Mouse (Mus musculus) hindbrain, embryonic 13.5 days (tissue): ENCODE measurements around the gene Myo1f. TPM values are rescaled to one million over a fixed set of nuclear protein-coding genes. Genes with fewer than 3 reads are reported as not detected.

ENCODE experiments used
- ATAC-seq: fragments of 200-750 bp; cut with Nextera tagmentation; 2 replicates; pipeline ENCODE4 v1.8.0; 2017; ENCODE audit warnings: moderate TSS enrichment; ENCODE audit not compliant: low FRiP score
- H3K27ac ChIP-seq: fragments of 300-500 bp; sonication (generic); 2 replicates; pipeline ENCODE4 v1.5.1; 2015; ENCODE audit warnings: inconsistent platforms, mild to moderate bottlenecking, moderate library complexity
- H3K27me3 ChIP-seq: fragments of 300-500 bp; sonication (generic); 2 replicates; pipeline ENCODE4 v1.6.1; 2015; ENCODE audit warnings: mild to moderate bottlenecking, inconsistent platforms
- H3K36me3 ChIP-seq: fragments of 300-500 bp; sonication (generic); 2 replicates; pipeline ENCODE4 v1.6.1; 2015; ENCODE audit warnings: mild to moderate bottlenecking, inconsistent platforms
- H3K4me1 ChIP-seq: fragments of 300-500 bp; sonication (generic); replicated peaks from 2 replicates; pipeline ENCODE4 v1.6.1; 2015; ENCODE audit warnings: inconsistent platforms
- H3K4me2 ChIP-seq: fragments of 300-500 bp; sonication (generic); 2 replicates; pipeline ENCODE4 v1.6.1; 2015; ENCODE audit warnings: inconsistent platforms, mild to moderate bottlenecking, moderate library complexity
- H3K4me3 ChIP-seq: fragments of 300-500 bp; sonication (generic); 2 replicates; pipeline ENCODE4 v1.5.1; 2015; ENCODE audit warnings: mild to moderate bottlenecking, inconsistent platforms
- H3K9ac ChIP-seq: fragments of 300-500 bp; sonication (generic); 2 replicates; pipeline ENCODE4 v1.6.1; 2015; ENCODE audit warnings: mild to moderate bottlenecking, inconsistent platforms
- H3K9me3 ChIP-seq: fragments of 300-500 bp; sonication (generic); 2 replicates; pipeline ENCODE4 v1.6.1; 2016; ENCODE audit warnings: inconsistent platforms
- WGBS: fragments of 180-500 bp; shearing (Covaris S2); methylation state at CpG from one replicate; pipeline ENCODE4 v1.1.7; 2015; 5-methylcytosine and 5-hydroxymethylcytosine counted together
- polyA plus RNA-seq: library from polyadenylated mRNA; unstranded; fragments of >200 nt; fragmentation: Nextera tagmentation; extraction: Ambion mirVana; gene quantifications from 2 replicates; pipeline ENCODE4 v1.2.1, GENCODE M21; 2015

Myo1f gene
- 1.8 and 2.4 TPM in 2 replicates for polyA plus RNA-seq

DNA sequence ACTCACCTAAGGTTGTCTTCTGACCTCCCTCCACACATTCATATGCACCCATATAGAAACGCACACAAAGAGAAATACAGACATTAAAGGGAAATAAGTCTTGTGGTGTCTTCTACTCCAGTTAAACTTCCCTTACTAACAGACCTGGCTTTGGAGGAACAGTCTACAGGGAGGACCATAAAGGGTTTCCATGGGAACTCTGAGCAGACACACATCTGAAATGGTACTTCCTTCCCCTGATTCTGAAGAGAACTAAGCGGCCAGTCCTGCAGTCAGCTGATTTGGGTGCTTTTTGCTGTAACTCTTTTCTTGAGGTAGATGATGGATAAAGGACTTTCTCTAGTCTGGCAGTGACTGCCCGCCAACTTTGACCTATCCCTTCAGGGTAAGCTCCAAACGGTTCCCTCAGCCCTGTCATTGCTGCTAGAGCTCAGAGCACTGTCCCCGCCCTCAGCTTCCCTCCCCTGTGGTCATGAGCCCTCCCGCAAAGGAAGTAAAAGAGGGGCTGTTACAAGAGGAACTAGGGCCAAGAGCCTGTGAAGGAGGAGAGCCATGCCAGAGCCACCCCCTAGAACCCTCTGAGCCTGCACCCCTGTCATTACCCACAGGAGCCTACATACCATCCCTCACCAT, at the start of gene Myo1f:
Myo1f (plus strand) TSS at position 485 of the 633 bp plus-strand sequence.
- 47% methylated on average over 6 of the region's 6 CpGs for WGBS
- H3K36me3 ChIP-seq, result peaks cover 22% of the 10 kb centered on the region
- no peaks in the 10 kb centered on the region for H3K9me3 ChIP-seq
- no peak within 1 kb of the TSS for H3K4me2 ChIP-seq
- no peaks in the 10 kb centered on the region for H3K27me3 ChIP-seq
- H3K4me3 ChIP-seq, result no peak within 1 kb of the TSS
- ATAC-seq, result no peak
- H3K9ac ChIP-seq, result no peak within 1 kb of the TSS
- no peaks in the 10 kb centered on the region for H3K4me1 ChIP-seq
- no peak within 1 kb of the TSS for H3K27ac ChIP-seq

DNA sequence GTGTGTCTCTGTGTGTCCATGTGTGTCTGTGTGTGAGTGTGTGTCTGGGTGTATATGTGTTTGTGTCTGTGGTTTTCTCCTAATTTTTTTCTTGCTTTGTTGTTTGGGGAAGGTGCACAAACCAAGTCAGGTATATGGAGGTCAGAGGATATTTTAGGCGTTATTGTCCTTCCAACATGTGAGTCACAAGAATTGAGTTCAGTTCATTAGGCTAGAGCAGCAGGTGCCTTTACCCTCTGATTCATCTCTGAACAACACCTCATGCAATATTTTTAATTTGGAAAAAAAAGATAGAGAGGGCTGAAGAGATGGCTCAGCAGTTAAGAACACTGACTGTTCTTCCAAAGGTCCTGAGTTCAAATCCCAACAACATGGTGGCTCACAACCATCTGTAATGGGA, 47.1 kb upstream of the Myo1f start:
- Histone ChIP-seq H3K27me3 (no peaks in the 10 kb centered on the region), H3K27ac (no peak overlapping the region), H3K36me3 (no peaks in the 10 kb centered on the region), H3K4me1 (0 out of 2 replicates have a peak, but pooled peaks cover 4% of the 10 kb centered on the region), H3K4me2 (no peak overlapping the region), H3K4me3 (no peak overlapping the region), H3K9me3 (no peaks in the 10 kb centered on the region), H3K9ac (no peak overlapping the region)
- ATAC-seq, result no peak
- WGBS, result 79% methylated on average over 1 of the region's 1 CpGs

DNA sequence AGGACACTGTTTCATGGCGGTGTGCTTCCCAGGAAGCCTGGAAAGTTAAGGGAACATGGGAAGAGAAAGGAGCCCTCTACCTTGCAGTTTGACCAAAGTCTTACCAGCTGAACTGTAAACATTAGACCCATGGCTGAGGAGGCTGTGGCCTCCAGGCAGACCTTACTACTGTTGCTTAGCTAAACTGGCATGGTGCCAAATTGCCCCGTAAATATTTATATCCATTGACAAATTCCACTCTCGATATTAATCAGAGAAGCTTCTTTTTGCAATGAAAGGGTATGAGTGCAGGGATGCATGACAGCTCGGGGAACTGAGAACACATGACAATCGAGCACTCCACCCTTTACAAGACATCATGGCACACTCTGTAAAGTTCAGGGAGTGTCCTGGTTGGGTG, 45.3 kb upstream of the Myo1f start:
- no peak for ATAC-seq
- Histone ChIP-seq H3K4me2 (no peak overlapping the region), H3K36me3 (no peaks in the 10 kb centered on the region), H3K9me3 (no peaks in the 10 kb centered on the region), H3K4me1 (no peaks in the 10 kb centered on the region), H3K9ac (no peak overlapping the region), H3K4me3 (no peak overlapping the region), H3K27ac (no peak overlapping the region), H3K27me3 (no peaks in the 10 kb centered on the region)
- WGBS, result 73% methylated on average over 5 of the region's 5 CpGs

DNA sequence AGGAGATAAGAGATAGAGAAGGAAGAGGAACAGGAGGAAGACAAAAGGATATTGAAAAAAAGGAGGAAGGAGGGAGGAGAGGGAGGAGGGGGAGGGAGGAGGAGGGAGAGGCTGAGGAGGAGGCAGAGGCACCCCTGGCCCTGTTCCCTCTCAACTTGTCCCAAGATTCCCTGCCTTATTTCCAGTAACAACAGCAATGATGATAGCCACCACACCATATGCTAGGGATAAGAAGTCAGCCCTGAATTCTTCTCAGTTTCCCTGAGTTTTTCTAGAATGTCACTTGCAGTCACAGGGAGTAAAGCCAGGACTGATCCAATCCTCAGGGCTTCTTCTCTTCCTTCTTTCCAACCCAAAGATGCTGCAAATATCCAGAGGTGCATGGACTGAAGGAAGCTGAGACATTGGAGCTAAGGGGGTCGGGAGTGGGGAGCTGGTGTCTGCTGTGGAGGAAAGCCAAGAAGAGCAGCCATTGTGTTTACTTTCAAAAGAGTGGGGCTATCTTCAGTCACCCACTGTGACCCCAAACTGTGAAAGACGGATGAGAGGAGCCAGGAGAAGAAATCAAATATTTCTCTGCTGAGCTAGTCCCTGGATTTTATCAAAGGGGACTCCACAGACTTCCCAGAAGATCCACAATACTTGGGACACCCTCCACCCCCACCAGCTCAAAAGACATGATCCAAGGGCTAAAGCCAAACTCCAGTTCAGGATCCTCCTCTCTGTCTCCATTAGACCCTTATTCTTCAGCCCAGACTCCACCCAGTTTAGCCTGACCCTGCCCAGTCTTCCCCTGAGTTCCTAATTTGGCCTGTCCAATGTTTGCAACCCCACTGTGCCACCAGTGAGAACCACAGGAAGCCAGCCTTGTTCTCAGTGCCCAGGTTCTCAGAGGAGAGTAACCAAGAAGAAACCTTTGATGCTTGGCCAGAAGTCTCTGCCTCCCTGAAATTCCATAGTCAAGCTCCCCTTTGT, 42.8 kb upstream of the Myo1f start:
- Histone ChIP-seq H3K27me3 (no peaks in the 10 kb centered on the region), H3K4me1 (no peaks in the 10 kb centered on the region), H3K36me3 (no peaks in the 10 kb centered on the region), H3K4me2 (no peak overlapping the region), H3K27ac (no peak overlapping the region), H3K9ac (no peak overlapping the region), H3K9me3 (no peaks in the 10 kb centered on the region), H3K4me3 (no peak overlapping the region)
- no peak for ATAC-seq
- 8% methylated on average over 2 of the region's 2 CpGs for WGBS

DNA sequence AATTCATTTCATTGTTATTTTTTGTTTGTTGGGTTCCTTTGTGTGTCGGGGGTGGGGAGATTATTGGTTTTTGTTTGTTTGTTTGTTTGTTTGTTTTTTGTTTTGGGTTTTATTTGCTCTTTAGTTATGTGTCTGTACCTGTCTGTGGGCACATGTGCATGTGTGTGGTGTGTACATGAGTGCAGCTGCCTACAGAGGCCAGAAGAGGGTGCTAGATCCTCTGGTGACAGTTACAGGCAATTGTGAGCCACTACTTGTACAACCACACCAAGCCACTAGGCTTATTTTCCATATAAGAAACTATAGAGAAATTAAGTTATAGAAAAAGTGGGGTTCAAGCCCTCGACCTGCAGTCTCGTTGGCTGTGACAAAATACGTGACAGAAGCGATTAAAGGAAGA, 41.6 kb upstream of the Myo1f start:
- H3K9ac ChIP-seq, result no peak overlapping the region
- no peak overlapping the region for H3K4me2 ChIP-seq
- no peak overlapping the region for H3K4me3 ChIP-seq
- no peaks in the 10 kb centered on the region for H3K36me3 ChIP-seq
- H3K27me3 ChIP-seq, result no peaks in the 10 kb centered on the region
- H3K9me3 ChIP-seq, result no peaks in the 10 kb centered on the region
- no peaks in the 10 kb centered on the region for H3K4me1 ChIP-seq
- no peak for ATAC-seq
- 93% methylated on average over 5 of the region's 5 CpGs for WGBS
- H3K27ac ChIP-seq, result no peak overlapping the region

DNA sequence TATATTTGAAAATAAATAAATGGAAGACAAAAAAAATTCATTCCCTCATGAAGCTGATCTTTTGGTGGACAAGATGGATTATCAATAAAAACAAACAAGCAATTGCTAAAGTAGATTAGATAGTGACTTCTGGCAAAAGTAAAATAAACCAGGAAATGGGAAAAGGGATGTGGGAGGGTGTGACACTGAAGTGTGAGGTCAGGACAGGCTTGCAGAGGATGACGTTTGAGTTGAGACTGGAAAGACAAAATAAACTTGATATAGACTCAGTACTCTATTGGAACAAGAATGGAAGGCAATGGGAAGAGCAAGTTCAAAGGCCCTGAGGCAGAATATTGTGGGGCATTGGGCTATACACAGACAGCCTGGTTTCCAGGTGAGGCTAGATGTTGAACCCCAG, 35.1 kb upstream of the Myo1f start:
- ATAC-seq, result no peak
- Histone ChIP-seq H3K27me3 (no peaks in the 10 kb centered on the region), H3K27ac (no peak overlapping the region), H3K4me1 (peaks cover 16% of the 10 kb centered on the region), H3K36me3 (no peaks in the 10 kb centered on the region), H3K4me3 (no peak overlapping the region), H3K9me3 (no peaks in the 10 kb centered on the region), H3K4me2 (no peak overlapping the region), H3K9ac (no peak overlapping the region)
- 59% methylated on average over 1 of the region's 1 CpGs for WGBS

DNA sequence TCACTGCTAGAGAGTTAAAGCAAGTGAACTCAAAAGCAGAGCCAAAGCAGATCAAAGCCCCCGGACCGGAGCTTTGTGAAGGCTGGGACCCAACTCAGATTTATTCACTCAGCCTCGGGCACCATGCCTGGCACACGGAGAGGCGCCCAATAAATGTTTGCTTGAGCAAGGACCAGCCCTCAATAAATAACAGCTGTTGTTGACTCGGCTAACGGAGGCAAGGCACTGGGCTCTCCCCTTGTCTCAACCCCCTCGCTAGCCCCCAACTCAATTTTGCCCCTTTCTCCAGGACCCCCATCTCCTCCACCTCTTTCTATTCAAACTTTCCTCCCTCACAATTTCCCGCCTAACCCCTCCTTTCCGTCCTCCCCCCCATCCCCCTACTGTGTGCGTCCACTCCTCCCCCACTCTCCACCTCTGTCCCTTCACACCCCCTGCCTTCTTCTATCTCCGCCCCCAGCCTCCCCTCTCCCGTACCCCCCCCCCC, 32.0 kb upstream of the Myo1f start:
- no peaks in the 10 kb centered on the region for H3K9me3 ChIP-seq
- no peaks in the 10 kb centered on the region for H3K27me3 ChIP-seq
- peak overlapping the region; percentile 80 for H3K27ac ChIP-seq
- peak; percentile 45 for ATAC-seq
- H3K9ac ChIP-seq, result peak overlapping the region; percentile 82
- peak overlapping the region; percentile 70 for H3K4me3 ChIP-seq
- H3K36me3 ChIP-seq, result peaks cover under 1% of the 10 kb centered on the region
- peak overlapping the region; percentile 61 for H3K4me2 ChIP-seq
- peaks cover 28% of the 10 kb centered on the region for H3K4me1 ChIP-seq
- 7% methylated on average over 12 of the region's 13 CpGs for WGBS

DNA sequence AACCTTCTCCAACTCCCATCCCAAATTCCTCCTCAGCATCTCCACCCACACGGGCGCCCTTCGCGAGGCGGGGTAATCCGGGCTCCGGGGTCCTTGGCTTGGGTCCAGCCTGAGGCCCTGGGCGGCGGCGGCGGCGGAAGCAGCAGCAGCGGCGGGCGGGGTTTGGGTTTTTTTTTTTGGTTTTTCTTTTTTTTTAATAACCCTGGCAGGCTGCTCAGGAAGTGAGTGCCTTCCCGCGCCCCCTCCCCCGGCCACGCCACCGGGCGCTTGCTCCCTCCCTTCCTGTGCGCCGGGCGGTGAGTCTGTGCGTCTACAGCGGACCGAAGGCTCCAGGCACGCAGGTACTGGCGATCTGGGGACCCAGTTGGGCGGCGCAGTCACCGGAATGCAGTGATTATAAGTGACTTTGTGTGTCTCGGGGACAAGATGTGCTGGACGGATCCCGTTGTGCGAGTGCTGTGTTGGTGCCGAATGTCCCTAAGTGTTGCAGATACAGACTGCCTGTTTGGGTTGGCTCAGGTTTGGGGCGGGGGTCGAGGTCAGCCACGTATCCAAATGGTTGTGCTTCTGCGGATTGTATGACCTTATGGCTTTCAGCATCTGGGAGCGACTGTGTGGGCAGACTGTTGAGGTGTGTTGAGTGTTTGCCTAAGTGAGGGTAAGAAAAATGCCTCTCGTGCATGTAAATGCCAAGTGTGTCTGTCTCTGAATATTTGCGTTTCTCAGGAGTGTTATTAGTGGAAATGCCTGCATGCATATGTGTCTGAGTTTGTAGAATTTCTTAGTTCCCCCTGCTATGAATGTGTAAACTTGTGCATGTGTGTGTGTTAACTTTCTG, 31.4 kb upstream of the Myo1f start, which contains the start of gene Adamts10:
Adamts10 (plus strand) TSS at position 287 of the 838 bp plus-strand sequence.
- H3K9me3 ChIP-seq, result no peaks in the 10 kb centered on the region
- peak within 1 kb of the TSS; percentile 82 for H3K9ac ChIP-seq
- H3K4me1 ChIP-seq, result peaks cover 28% of the 10 kb centered on the region
- H3K27ac ChIP-seq, result peak within 1 kb of the TSS; percentile 80
- peaks cover 7% of the 10 kb centered on the region for H3K36me3 ChIP-seq
- no peaks in the 10 kb centered on the region for H3K27me3 ChIP-seq
- peak within 1 kb of the TSS; percentile 61 for H3K4me2 ChIP-seq
- ATAC-seq, result peak; percentile 55
- WGBS, result under 1% methylated on average over 44 of the region's 44 CpGs
- peak within 1 kb of the TSS; percentile 70 for H3K4me3 ChIP-seq

DNA sequence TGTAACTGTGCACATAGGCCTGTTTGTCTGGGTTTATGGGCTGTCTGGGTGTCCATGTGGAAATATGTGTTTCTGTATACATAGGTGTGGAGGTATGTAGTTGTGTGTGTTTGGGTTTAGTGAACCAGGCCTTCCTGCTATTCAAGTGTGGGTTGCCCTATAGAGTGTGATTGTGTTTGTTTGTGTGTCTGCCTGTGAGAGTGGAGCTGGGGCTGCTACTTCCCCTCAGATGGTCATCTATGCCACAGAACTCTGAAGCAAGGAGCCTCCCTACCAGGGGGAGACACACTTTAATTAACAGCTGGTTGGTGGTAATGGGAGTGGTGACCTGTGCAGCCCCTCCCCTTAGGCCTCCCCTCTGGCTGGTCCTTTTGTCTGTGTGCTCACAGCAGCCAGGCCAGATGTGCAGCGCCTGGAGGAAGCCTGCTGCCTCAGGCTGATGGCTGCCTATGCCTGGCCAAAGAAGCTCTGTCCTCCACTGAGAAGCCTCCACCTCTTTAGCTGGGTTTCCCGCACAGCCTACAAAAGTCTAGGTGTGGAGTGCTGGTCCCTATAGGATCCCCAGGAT, 30.6 kb upstream of the Myo1f start:
- ATAC-seq, result peak; percentile 45
- Histone ChIP-seq H3K36me3 (peaks cover 15% of the 10 kb centered on the region), H3K27ac (peak overlapping the region; percentile 80), H3K4me1 (peaks cover 28% of the 10 kb centered on the region), H3K9me3 (no peaks in the 10 kb centered on the region), H3K9ac (peak overlapping the region; percentile 82), H3K4me2 (peak overlapping the region; percentile 61), H3K27me3 (no peaks in the 10 kb centered on the region), H3K4me3 (peak overlapping the region; percentile 70)
- whole genome bisulfite sequencing, result 8% methylated on average over 2 of the region's 2 CpGs

DNA sequence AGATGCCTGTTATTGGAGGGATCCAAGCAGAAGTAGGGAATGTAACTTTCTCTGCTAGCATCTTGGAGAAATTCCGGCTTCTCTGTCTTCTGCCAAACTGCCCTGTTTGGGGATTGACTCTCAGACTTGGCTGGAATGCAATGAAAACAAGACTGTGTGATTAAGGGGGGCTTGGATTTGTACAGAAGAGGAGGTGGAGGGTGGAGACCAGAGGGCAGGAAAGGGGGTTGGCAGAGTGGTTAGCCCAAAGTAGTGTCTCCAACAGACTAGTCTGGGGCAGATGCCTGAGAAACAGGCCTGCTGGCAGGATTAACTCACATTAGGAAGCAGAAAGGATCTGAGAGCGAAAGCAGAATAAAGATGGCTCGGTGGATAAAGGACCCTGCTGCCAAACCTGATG, 29.0 kb upstream of the Myo1f start:
- no peak overlapping the region for H3K4me2 ChIP-seq
- ATAC-seq, result no peak
- 76% methylated on average over 3 of the region's 3 CpGs for WGBS

DNA sequence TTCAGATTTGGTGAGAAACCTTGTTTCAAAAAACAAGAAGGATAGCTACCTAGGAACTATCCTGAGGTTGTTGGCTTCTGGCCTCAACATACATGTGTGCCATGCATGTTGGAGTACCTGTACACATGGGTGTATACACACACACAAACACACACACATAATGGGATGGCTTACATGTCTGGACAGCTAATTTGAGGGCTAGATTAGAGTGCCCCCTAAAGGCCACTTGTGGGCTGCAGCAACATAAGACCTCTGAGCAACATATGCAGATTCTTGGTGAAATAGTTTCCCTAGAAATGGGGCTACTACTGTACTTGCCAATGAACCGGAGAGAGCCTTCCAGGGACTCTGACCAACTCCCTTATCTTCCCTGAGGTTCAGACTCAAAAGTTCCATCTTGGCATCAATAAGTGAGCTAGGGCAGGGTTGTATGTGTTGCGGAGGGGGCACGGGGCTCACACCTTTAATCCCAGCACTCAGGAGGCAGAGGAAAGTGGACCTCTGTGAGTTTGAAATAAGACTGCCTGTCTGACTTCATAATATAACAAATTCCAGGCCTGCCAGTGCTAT, 16.3 kb upstream of the Myo1f start:
- no peak for ATAC-seq
- 88% methylated on average over 3 of the region's 3 CpGs for whole genome bisulfite sequencing
- H3K27me3 ChIP-seq, result no peaks in the 10 kb centered on the region
- no peaks in the 10 kb centered on the region for H3K4me1 ChIP-seq
- no peak overlapping the region for H3K27ac ChIP-seq
- no peak overlapping the region for H3K4me2 ChIP-seq
- peaks cover 61% of the 10 kb centered on the region for H3K36me3 ChIP-seq
- H3K4me3 ChIP-seq, result no peak overlapping the region
- H3K9me3 ChIP-seq, result no peaks in the 10 kb centered on the region
- no peak overlapping the region for H3K9ac ChIP-seq

More for the DNA sequence above, 29.0 kb upstream of the Myo1f start:
- Histone ChIP-seq H3K4me1 (peaks cover 28% of the 10 kb centered on the region), H3K36me3 (peaks cover 31% of the 10 kb centered on the region), H3K27me3 (no peaks in the 10 kb centered on the region), H3K4me3 (no peak overlapping the region), H3K9me3 (no peaks in the 10 kb centered on the region), H3K27ac (no peak overlapping the region), H3K9ac (no peak overlapping the region)
